Mouse (Mus musculus) urinary bladder, adult 2 months (tissue): Measurements from ENCODE around the gene Wdfy1. TPM values are rescaled to one million over a fixed set of nuclear protein-coding genes. Genes with fewer than 3 reads are reported as not detected.

Experiments used
- DNase-seq: peaks from one replicate; pipeline ENCODE4 v3.0.0; 2022; ENCODE audit warnings: low spot score
- polyA plus RNA-seq: library from polyadenylated mRNA; depleted of rRNA; stranded (reverse); fragments of >200 nt; gene quantifications from 2 replicates; pipeline ENCODE4 v1.2.3, GENCODE M21; 2012; rRNA removed

The Wdfy1 gene
- polyA plus RNA-seq, 1 experiment, result 17.5 TPM

- DNase-seq, result no peak
Measured at GRCm38 (mm10) chr1:79655819-79656555, 120.0 kb downstream of the Wdfy1 start.

- DNase-seq, result no peak
Measured at GRCm38 (mm10) chr1:79654948-79655347, 121.0 kb downstream of the Wdfy1 start.

Other genes starting within 250 kb of the Wdfy1 start
- gene Ap1s3, start 104.2 kb downstream of the Wdfy1 start, polyA plus RNA-seq, result 9.7 and 13.3 TPM in 2 replicates
- 29.1 and 30.8 TPM in 2 replicates for gene Mrpl44, start 125 bp downstream of the Wdfy1 start, polyA plus RNA-seq
- gene Serpine2, start 85.0 kb upstream of the Wdfy1 start, polyA plus RNA-seq, result 12.7 and 15.7 TPM in 2 replicates